Mouse (Mus musculus): ENCODE results near the gene Disp1.

The Disp1 gene

DNA sequence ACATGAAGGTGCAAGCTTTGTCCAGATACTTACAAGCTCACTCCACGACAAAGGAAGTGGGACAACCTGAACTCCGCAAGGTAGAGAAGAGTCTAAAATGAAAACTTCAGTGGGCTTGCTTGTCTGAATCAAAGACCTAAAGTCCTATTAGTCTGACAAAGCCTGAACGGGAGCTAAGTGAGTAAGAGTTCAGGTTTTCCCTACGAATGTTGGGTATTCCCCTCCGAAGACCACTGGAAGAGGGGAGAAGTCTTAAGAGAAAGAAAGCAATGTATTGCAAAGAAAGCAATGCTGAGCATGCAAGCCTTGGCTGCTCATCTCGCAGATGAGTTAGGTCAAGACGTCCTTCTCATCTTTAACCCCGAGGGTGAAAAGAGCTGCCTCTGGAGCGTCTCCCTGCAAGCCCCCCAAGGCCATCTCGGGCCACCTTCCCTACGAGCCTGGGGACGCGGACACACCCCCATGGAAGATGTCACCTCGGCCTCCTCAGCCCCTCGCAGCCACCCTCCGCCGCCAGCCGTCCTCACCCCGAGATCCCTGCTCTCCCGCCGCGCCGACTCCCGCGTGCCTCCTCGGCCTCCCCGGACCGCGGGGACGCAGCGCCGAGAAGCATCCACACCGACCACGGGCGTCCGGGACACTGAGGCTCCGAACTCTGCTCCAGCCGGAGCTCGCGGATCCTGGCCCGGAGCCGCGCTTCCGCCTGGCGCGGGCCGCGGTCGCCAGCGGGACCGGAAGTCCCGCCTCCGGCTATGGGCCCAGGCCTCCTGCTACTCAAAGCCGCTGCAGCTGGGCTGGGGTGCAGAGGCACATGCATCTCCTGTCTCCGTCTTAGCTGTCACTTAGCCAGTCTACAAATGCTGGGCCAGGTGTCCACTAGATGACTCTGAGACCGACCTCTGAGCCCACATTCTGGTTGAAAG lies at the start of gene Disp1:
Gene Disp1 (minus strand): TSS at position 727 of the 923 bp plus-strand sequence.
- peak; percentile 79 for DNase-seq (ENCODE audit: low read depth)

DNA sequence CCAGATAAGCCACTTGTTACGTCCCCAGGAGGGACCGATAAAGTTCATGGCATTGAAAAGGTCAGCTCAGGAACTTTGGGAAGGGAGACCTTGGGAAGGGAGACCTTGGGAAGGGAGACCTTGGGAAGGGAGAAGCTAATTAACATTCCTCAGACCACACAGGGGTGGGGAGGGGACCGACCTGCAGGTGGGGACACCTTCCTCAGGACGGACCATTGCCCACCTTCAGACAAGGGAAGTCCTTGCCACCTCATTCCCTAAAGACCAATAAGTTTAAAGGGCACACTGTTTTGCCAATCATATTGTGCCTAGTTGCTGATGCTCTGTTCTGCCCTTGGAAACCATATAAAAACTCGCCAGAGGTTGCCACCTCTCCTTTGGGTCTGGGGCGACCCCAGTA lies 46.3 kb upstream of the Disp1 start:
- no peak for DNase-seq (ENCODE audit: low read depth)

DNA sequence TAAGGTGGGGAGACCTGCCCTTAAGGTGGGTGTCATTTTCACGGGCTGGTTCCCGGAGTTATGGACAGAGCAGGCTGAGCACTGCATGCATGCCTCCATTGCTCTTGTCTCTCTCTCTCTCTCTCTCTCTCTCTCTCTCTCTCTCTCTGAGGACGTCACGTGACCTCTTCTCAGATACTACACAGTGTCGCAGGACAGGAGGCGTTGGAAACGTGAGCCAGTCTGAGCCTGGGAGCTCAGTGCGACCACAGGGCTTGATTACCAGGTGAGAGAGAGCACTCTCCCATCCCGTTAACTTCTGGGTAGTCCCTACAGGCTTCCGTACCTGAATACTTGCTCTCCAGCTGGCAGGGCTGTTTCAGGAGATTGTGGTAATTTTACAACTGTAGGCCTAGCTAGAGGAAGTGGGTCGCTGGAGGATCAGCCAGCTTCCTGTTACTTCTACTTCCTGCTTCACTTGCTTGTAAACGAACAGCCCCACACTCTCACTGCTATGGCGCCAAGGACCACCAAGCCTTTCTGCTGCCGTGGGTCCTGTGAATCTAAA lies 44.7 kb upstream of the Disp1 start:
- DNase-seq (ENCODE audit: low read depth): peak; percentile 74

DNA sequence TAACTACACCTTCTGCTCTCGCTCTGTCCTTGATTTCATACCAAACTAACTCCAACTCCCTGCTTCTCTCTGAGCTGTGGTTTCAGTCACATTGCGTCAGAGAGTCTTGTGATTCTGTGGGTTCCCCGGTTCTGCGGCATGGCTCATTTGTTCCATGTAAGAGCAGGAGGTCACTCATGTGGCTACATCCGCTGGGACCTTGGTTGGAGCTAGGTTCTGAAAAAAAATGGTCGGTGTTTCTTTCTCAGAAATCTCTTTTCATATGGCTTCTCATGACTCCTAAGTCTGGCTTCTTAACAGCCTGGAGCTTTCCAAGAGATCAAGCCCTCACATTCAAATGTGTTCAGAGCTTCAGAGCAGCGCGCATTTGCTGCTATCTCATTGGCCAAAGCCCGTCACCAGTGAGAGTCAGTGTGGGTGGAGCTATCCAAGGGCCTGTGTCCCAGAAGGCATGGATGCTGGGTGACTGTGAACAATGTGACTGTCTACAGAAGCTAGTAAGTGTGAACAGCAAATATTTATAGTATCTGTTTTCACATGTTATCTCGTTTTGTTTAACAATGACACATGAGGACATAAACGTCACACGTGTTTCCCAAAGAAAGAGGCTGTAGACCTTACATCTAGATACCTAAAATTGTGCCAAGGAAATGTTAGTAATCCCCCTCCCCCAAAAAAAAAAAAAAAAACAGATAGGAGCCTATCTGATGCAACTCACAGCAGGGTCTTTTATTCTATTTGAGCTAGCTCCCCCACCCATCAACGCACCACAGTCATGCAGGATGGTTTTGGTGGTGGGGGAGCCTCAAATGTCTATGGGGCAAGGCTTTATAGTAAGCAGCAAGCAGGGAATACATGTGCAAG lies 43.1 kb upstream of the Disp1 start:
- peak; percentile 92 for DNase-seq (ENCODE audit: low read depth)

DNA sequence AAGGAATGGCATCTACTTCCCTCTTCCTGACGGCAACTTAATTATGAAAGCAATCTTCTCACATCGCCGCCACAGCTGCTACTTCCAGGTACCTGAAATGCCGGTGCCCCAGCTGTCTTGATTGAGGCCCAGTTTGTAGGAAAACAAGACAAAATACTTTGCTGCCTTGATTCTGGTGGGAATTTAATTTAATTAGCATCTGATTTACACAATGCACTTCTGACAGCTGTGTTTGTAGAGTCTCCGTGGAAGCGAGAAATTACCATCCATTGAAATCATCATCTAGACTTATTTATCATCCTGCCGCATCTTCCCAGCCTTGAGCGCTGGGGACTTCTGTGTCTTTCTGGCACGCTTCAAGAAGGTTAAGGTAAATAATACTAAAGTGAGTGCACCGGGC lies 31.3 kb upstream of the Disp1 start:
- no peak for DNase-seq (ENCODE audit: low read depth)

DNA sequence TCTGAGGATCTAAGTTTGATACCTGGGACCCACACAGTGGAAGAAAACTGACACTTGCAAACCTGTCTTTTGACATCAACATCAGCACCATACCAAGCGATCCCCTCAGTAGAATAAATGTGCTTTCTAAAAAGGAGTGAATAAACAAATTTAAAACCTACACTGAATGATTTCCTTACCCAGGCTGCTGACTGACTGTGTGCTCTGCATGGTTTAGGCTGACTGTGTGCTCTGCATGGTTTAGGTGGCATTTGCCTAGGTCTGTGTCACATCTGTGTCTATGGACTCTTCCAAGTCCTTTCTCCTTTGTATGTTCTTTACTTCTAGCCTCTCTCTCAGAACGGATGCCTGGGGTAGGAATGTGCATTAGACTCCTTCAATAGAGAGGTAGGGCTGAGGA lies 30.5 kb upstream of the Disp1 start:
- no peak for DNase-seq (ENCODE audit: low read depth)

DNA sequence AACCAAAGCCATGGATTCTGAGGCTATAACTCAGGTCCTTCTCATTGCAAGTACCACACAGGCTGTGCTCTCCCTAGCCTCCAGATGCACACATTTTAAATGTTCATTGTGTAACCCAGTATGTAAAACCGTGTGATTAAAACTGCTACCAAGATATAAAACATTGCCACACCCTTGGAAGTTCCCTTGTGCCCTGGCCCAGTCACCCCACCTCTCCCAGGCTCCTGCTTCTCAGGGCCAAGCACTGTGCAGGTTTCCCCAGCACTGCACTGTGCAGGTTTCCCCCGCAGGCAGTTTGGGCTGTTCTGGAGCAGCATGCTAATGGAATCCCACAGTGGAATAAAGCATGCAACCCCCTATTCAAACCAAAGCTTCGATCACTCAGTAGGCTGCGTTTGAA lies 29.3 kb upstream of the Disp1 start:
- no peak for DNase-seq (ENCODE audit: low read depth)

DNA sequence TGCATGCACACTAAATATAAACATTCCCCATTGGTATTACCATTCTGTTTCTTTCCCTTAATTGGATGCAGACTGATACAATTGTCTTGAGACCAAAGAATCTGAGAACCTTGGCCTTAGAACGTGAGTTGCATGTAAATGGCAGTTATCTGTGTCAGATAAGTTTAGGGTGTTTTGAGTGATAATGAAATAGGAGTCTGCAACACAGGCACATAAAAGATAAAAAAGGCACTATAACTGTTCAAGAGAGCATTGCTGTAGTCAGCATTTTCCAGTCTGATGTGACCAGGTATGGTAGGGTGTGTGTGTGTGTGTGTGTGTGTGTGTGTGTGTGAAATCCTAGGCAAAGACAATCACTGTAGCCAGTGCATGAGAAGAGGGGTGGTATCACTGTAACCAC lies 26.8 kb upstream of the Disp1 start:
- DNase-seq (ENCODE audit: low read depth): no peak

DNA sequence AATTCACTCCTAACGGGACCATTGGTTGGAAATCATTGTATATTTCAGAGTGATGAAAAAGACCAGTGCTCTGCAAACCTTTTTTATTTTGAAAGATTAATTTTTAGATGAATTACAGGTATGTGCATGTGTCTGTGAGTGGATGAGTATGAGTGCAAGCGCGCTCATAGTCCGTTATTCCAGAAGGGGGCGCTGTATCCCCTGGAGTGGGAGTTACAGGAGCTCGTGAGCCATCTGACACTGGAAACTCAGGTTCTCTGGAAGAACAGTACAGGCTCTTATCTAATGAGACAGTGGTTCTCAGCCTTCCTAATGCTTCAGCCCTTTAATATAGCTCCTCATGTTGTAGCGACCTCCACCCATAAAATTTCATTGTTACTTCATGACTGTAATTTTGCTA lies 22.0 kb upstream of the Disp1 start:
- DNase-seq (ENCODE audit: low read depth): peak; percentile 52

DNA sequence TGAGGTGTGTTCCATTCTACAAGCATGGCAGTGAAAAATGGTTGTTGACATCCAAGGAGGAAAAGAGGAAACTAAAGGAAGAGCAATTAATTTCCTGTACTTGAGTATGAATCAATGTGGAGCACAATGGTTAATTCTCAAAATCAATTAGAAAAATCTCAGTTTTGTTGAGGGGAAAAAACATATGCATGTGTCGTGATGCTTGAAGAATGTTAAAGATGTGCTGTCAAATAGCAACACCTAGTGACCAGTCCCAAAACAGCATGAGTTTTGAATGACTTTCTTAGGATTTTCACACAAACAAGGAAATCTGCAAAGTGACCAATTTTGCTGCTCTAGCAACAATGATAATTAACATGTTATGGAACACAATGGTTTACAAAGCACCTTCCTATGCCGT lies 16.6 kb upstream of the Disp1 start:
- peak; percentile 68 for DNase-seq (ENCODE audit: low read depth)

DNA sequence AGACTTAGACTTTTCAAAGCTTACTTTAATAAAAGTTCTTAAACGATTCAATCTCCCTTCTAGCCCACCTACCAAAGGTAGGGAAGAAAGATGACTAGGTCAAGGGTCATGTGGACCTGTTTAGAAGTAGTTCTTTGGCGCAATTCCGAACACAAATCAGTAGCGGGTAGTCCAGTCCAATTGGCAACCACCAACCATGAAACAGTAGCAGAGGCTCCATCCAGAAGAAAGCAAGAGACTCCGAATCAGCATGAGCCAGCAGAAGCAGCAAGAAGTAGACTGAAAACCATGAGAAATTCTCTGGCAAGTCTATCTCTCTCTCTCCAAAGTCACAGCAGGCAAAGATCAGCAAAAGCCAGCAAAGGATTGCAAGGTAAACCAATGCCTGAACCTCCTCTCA lies 15.1 kb upstream of the Disp1 start:
- no peak for DNase-seq (ENCODE audit: low read depth)

DNA sequence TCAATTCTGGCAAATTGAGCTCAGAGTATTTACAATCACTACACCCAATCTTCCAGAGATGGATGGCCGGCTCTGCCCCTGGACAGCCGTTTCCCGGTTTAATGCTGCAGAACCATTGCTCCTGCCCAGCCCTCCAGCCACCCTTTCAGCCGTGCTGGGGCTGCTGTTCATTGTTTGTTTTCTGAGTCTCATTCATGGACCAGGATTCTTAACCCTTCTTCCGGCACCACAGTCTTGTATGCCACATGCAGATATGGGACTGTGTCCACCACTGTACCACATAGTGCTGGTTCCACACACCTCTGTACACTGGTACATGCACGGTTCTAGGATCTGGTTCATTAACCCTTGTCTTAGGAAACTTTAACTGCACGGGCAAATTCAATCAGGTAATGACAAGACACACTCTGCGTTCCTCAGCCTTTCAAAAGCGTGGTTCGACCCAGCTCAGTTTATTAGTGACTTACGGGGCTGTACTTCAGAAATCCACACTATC lies 12.4 kb upstream of the Disp1 start:
- DNase-seq (ENCODE audit: low read depth): no peak

DNA sequence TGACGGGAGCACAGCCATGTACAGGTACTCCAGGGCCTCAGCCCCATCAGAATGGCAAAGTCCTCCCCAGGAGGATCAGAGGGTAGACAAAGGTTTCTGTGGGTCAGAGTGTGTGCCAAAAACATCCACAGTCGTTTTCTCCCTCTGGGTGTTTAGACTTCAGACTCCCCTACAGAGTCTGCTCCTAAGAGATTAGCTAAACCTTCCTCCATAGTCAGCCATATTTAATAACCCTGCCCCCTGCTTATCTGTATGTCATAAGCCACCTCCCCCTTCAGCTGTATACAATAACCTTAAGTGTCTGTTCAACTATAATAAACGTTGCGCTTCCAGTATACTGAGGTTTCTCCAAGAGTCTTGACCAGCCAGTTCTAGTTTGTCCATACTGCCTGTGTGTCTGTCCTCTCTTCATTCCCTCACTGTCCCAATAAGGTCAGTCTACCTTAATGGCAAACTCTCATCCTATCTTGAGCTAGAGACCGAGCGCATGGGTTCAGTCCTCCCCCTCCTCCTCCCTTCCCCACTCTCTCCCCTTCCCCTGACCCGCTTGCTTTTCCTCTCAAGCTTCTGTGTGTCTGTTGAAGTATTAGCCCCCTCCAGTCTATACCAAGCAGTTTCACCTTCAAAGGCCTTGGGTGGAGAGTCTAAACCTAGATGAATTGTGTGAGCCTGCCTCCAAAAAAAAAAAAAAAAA lies 11.8 kb upstream of the Disp1 start:
- no peak for DNase-seq (ENCODE audit: low read depth)

DNA sequence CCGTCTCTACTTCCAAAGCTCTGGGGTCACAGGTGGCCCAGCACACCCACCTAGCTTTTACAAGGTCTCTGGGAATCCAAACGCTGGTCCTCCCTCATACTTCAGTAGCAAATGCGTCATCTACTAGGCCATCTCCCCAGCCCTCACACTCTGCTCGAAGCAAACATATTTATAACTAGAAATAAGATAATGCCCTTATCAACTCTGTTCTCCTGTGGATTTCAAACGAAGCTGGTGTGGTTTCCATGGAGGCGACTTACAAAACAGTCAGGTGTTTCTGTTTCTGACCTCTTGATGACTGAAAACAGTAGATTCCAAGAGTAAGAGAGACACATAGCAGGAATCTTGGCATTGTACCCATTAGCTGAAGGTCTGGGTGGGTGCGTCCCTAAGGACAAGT lies 6.1 kb upstream of the Disp1 start:
- DNase-seq (ENCODE audit: low read depth): no peak

DNA sequence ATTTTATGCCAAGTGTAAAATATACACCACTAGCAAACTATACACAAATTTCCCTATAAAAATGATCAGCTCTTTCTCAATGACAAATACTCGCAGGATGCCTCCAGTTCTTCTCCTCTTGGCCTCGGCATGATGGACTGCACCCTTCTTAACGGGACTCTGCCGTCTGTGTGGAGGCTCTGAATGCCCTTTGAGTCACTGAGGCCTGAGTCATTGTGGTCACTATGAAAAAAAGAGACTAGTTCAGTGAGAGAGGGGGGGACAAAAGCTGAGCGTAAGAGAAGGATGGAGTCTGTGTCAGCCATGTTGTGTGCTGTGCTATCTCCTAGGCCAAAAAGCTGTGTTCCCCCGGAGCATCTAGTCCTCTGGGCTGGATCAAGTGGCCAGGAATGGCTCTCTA lies 2.3 kb downstream of the Disp1 start:
- peak; percentile 92 for DNase-seq (ENCODE audit: low read depth)

DNA sequence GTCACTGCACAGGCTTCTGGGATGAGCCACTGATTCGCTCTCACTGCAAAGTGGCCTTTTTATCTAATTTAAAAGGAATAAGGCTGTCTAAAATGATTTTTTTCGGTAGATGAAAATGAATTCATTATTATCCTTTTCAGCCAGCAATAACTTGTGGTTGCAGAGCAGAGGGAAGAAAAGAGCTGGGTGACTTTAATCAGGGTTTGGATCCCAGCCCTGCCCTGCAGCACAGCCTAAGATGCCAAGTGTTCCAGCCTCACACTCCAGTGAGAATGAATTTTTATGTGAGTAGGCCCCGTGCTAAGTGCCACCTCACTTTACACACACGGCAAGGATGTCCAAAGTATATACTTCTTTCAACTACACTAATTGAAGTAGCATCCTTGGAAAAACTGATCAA lies 4.6 kb downstream of the Disp1 start:
- DNase-seq (ENCODE audit: low read depth): no peak

DNA sequence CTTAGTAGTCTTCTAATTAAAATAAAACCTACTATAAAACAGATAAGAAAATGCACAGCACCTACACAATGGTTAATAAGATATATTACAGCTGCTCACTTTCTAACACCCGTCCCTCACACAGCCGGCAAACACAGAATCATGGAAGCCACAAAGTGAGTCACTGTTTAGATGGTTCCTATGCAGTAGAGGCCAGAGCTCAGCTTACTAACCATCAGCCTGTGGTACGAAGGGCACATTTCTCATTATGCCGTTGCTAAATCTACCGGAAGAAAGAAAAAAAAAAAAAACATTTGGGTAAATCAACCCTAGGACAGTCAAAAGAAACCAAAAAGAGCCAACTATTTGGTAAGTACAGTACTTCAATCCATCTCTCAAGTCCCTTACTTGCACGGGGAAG lies 5.6 kb downstream of the Disp1 start:
- DNase-seq (ENCODE audit: low read depth): peak; percentile 90

DNA sequence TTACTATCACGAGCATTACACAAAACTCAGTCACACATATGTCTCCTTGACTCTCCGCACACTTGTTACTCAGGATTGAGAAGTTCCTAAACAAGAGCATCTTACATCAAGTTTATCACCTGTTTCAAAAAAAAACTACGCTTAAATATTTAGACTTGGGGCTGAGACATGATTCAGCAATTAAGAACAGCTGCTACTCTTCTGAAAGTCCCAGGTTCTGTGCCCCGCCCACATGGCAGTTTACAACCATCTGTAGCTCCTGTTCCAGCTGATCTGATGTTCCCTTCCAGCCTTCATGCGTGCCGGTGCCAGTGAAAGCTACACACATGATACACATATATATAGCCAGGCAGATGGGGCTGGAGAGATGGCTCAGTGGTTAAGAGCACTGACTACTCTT lies 7.5 kb downstream of the Disp1 start:
- peak; percentile 26 for DNase-seq (ENCODE audit: low read depth)

DNA sequence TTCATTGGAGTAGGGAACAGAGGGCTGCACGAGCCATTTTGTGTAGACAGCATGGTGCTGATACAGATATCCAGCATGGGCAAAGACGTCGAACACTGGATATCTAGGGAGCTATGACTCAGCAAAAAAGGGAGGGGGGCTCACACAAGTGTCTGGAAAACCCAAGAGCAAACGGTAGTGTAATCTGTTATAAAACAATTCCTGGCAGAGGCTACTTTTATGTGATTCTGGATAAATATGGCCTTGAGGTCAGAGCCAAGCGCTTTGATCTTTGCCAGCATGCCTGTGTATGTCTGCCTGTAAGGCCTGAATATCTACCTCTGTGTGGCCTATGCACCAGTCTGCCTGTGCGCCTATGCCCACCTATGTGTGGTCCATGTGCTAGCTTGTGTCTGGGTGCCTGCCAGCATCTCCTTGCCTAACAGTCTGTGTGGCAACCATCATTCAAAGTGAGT lies 8.5 kb downstream of the Disp1 start:
- DNase-seq (ENCODE audit: low read depth): no peak

DNA sequence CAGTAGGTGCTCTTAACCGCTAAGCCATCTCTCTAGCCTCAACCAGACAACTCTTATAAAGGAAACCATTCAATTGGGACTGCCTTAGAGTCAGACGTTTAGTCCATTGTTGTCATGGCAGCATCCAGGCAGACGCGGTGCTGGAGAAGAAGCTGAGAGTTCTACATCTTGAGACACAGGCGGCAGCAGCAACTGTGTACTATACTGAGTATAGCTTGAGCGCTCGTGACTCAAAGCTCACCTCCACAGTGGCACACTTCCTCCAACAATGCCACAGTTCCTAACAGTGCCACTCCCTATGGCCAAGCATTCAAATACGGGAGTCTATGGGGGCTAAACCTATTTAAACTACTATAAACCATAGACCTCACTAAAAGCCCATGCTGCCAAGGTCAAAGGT lies 11.2 kb downstream of the Disp1 start:
- no peak for DNase-seq (ENCODE audit: low read depth)

DNA sequence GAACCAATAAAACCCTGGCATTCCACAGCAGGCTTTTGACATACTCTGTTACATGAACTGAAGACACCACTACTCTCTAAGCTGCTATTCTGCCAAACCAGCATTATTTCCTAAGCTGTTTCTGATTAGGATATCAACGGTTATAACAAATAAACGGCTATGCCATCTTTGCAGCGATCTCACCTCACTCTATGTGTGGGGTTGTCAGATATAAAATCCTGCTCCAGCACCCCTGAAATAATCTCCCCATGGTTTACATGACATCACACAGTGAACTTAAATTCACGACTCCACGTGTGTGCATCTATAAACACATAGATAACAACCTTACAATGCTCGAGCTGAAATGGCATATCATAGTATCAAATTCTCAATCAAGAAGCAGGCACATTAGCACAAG lies 13.7 kb downstream of the Disp1 start:
- no peak for DNase-seq (ENCODE audit: low read depth)

DNA sequence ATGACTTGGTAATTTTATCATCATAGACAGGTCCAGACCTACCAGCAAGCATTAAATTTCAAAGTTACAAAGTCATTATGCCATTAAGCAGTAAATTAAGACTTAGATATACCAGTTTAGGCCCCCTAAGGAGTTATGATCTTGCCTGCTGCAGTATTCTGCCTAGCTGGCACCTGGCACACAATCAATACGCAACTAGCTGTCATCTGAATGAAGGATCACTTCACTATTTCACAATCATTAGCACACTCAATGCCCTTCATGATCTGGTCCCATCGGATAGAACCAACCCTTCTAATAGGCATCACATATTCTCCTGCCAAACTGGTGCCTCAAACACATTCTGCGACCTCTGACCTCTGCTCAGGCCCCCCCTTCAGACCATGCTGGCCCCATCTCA lies 14.2 kb downstream of the Disp1 start:
- no peak for DNase-seq (ENCODE audit: low read depth)

Measured in 416B (cell line).